Mouse (Mus musculus): ENCODE results near the gene Snph.
"Not testable (repeated sequence)": the region's sequence is repeated elsewhere in the genome, so short reads cannot be mapped to it uniquely, and the experiment has no call there.

The Snph gene

DNA sequence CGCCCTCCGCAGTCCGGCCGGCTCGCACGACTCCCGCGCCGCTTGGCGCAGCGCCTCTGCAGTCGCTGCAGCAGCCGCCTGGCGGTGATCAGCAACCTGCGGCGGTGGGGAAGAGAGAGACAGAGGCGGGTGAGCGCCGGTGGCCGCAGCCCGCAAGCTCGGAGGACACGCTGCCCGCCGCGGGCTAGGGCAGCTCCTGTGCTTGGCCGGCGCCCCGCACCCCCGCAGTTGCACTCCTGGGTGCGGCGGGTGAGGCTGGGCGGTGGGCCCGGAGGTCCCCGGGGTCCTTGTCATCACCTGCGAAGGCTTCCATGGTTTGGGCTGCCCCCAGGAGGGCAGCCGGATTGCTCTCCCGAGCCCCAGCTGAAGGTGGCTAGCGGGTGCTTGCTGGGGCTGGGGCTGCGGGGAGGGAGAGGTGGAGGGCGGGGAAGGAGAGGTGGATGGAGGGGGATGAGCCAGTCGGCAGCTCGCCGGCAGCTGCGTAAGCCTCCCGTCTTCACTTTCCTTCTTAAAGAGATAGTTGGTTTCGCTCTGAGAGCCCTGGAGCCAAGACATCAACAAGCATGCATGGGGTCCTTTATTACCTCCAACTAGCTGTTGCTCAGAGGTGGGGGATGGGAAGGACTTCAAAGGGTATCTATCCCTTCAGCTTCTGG lies at the start of gene Snph:
Gene Snph (minus strand): TSS at position 435 of the 656 bp plus-strand sequence.
- CTCF ChIA-PET: no interaction called here

DNA sequence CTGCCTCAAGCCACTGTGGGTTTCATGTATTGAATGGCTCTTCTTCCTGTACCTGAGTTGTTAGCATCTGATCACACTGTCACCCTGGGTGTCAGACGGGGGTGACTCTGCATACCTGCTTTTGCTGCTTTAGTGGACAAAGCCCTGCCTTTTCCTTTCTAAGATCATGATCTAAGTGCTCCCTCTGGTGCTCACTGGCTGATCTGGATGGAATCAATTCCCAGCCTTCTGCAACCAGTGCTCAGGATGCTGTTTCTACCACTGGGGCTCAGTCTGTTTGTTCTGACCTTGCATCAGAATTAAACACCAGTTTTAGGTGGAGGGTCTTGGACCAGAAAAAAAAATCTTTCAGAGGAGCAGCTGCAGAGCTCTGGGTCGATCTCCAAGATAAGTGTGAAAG lies 43.8 kb upstream of the Snph start:
- CTCF ChIA-PET: no interaction called here

DNA sequence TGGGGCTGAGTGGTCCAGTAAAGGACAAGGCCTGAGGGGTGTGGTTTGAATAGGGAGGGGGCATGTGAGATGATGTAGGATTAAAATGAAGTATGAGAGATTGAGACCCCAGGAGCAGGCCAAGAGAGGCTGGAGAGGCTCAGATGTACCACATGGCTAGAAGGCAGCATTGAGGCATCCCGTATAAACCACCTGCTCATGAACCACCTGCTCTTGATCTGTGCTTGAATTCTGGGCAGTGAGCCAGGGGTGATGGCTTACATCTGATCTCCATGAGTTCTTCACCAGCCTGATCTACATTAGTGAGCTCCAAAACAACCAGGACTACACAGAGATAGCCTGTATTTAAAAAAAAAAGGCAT lies 38.6 kb upstream of the Snph start:
- CTCF ChIA-PET: no interaction called here

GRCm38 (mm10) chr2:151670026-151670967 lies 37.9 kb upstream of the Snph start:
- CTCF ChIA-PET: no interaction called here

GRCm38 (mm10) chr2:151668433-151668832 lies 36.0 kb upstream of the Snph start, which contains the start of gene Rad21l:
Gene Rad21l (minus strand): TSS chr2:151668533.
- CTCF ChIA-PET: no interaction called here

- CTCF ChIA-PET: no interaction called here
These were observed 19.7 kb upstream of the Snph start for GRCm38 (mm10) chr2:151652053-151652452.

DNA sequence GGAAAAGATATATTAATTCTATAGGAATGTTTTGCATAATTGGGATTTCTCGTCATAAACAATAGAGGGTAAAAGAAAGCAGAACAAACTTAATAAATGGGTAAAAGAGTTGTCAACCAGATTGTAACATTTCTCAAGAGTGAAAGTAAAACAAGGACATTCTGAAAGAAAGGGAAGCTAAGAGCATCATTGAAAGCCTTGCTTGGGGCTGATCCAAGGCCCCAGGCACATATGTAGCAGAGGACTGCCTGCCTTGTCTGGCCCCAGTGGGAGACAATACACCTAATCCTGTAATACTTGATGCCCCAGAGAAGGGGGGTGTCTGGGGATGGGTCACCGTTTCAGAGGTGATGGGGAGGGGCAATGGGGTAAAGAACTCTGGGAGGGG lies 3.6 kb upstream of the Snph start:
- CTCF ChIA-PET: no interaction called here

- CTCF ChIA-PET: no interaction called here
These were observed 3.1 kb upstream of the Snph start for GRCm38 (mm10) chr2:151635362-151636014.

GRCm38 (mm10) chr2:151634903-151635302 lies 2.5 kb upstream of the Snph start:
- CTCF ChIA-PET: no interaction called here

GRCm38 (mm10) chr2:151632982-151633381 lies 589 bp upstream of the Snph start:
- CTCF ChIA-PET: no interaction called here

- CTCF ChIA-PET: no interaction called here
These were observed 811 bp downstream of the Snph start for GRCm38 (mm10) chr2:151631406-151632158.

GRCm38 (mm10) chr2:151629310-151629709 lies 3.1 kb downstream of the Snph start:
- CTCF ChIA-PET: no interaction called here

- CTCF ChIA-PET: no interaction called here
These were observed 4.4 kb downstream of the Snph start for GRCm38 (mm10) chr2:151628011-151628410.

DNA sequence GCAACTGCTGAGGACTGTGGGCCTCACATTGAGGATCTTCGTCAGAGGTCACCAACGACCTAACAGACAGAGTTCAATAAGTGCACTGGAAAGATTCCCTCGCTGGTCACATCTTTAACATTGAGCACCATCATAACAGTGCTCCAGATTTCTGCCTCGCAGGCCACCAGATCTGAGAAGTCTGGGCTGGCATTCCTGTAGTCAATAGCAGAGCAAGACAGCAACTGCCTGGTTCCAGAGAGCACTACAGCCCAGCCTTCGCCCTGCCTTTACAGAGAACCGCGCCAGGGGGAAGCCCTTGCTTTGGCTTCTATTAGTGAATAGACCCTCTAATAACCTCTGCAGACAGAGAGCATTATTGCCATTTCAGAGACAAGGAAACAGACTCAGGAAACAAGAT lies 6.1 kb downstream of the Snph start:
- CTCF ChIA-PET: no interaction called here

DNA sequence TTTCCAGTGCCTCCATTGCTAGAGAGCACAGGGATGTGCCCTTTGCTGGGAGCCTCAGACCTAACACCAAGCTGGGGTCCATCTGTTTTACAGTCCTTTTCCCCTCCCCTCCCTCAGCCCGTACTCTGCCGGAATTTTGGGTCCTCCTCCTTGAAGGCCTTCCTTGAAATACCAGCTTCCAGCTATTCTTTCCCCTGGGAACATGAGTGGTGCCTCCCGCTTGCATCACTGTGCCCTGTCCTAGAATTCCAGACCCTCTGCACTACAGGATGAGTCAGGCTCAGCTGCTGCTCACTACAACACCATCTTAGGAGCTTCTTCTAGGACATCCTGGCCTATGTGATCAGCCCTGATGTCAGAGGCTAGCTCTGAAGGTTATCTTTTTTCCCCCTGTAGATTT lies 8.6 kb downstream of the Snph start:
- CTCF ChIA-PET: no interaction called here

DNA sequence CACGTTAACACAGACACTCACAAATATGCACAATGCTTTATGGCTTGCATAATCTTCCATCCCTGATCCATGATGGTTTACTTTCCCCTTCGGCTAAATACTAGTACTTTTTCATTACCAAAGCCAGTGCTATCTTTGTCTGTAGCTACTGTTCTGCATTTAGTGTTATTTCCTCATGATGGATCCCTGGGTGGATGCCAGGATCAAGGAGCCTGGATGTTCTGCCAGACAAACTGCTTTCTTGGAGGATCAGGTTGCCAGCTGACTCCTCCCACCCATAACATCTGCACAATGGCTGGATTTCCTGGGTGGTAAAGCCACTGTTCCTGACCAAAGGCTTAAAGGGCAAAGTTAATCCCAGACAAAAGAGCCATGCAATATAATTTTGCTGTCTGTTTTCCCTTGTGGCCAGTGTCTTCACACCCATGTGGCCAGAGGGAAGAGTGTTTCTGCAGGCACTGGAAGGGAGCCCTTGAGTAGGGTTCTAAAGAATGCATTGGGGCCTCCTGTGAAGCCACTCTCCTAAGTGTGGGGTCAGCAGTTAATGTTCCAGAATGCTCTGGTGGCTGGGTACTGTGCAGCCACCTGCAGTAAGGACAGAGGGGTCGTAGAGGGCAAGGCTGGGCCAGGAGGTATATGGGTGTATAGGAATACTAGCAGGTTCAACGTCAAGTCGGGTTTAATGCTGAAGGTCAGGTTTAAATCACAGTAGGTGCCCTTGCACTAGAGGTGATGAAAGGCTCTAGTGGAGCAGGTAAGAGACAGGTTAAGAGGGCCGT lies 15.7 kb downstream of the Snph start:
- CTCF ChIA-PET: no interaction called here

DNA sequence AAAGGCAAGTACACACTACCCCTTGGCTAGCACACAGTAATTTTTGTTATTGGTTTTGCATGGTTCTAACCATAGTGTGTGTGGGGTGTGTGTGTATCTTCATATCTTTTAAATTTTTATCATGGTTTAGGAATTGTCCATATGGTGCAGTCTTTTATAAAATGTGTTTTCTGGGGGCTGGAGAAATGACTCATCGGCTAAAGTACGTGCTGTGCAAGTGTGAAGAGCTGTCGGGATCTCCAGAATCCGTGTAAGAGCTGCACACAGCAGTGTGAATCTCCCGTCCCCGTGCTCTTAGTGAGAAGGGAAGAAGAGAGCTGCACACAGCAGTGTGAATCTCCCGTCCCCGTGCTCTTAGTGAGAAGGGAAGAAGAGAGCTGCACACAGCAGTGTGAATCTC lies 16.6 kb downstream of the Snph start:
- CTCF ChIA-PET: not testable (repeated sequence)

- CTCF ChIA-PET: no interaction called here
These were observed 22.4 kb downstream of the Snph start for GRCm38 (mm10) chr2:151609974-151610373.

DNA sequence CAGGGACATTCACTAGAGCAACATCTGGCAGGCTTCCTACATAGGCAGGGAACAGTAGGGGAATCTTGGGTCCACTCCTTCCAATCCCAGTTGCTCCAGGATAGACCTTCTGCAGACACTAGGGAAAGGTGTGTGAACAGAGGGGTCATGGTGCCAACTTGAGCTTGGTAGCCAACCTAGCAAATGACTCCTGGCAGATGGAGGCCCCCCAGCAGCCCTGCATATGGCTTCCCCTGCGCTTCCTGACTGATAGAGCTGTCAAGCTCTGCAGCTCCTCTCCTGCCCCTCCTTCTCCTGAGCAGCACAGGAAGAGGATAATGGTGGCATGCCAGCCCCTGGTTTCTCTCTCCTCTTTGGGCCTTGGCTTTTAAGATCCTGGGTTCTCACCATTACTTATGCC lies 24.0 kb downstream of the Snph start:
- CTCF ChIA-PET: no interaction called here

- CTCF ChIA-PET: no interaction called here
These were observed 26.9 kb downstream of the Snph start for GRCm38 (mm10) chr2:151605437-151605987.

GRCm38 (mm10) chr2:151603630-151604029 lies 28.8 kb downstream of the Snph start:
- CTCF ChIA-PET: no interaction called here
